Mouse (Mus musculus): ENCODE results near the gene Agbl3. TPM values are rescaled to one million over a fixed set of nuclear protein-coding genes. Genes with fewer than 3 reads are reported as not detected.
A peak's percentile ranks its signal among the peaks of the same experiment; 100 is the strongest.

Gene Agbl3
- total RNA-seq, 2 experiments from 2014 or later: 16.2 to 16.9 TPM

- no peak for TF ChIP-seq CTCF (conservative IDR thresholded peaks at IDR 0.05)
- Histone ChIP-seq H3K27ac (no peak overlapping the region), H3K4me3 (no peak overlapping the region)
- no peak for DNase-seq (ENCODE audit: low spot score in 2 of 2)
These were observed 104.5 kb downstream of the Agbl3 start for GRCm38 (mm10) chr6:34884724-34885123.

- no peak for TF ChIP-seq CTCF (conservative IDR thresholded peaks at IDR 0.05)
- no peak for DNase-seq (ENCODE audit: low spot score in 2 of 2)
- H3K27ac ChIP-seq: peak overlapping the region; percentile 69
- no peak overlapping the region for H3K4me3 ChIP-seq
These were observed 107.1 kb downstream of the Agbl3 start for GRCm38 (mm10) chr6:34887131-34887850.

- peak overlapping the region; percentile 10; the same call in 1 of the 2 replicates for H3K27ac ChIP-seq
- TF ChIP-seq CTCF (conservative IDR thresholded peaks at IDR 0.05): no peak
- DNase-seq (ENCODE audit: low spot score in 2 of 2): no peak
- no peak overlapping the region for H3K4me3 ChIP-seq
These were observed 109.0 kb downstream of the Agbl3 start for GRCm38 (mm10) chr6:34889185-34889584.

- Histone ChIP-seq H3K27ac (peak overlapping the region; percentile 69), H3K4me3 (no peak overlapping the region)
- no peak for DNase-seq (ENCODE audit: low spot score in 2 of 2)
- TF ChIP-seq CTCF (conservative IDR thresholded peaks at IDR 0.05): no peak
These were observed 115.3 kb downstream of the Agbl3 start for GRCm38 (mm10) chr6:34895569-34895968.

- no peak for TF ChIP-seq CTCF (conservative IDR thresholded peaks at IDR 0.05)
- Histone ChIP-seq H3K4me3 (no peak overlapping the region), H3K27ac (peak overlapping the region; percentile 69)
- no peak for DNase-seq (ENCODE audit: low spot score in 2 of 2)
These were observed 116.0 kb downstream of the Agbl3 start for GRCm38 (mm10) chr6:34896168-34896780.

GRCm38 (mm10) chr6:34899127-34899526 lies 118.9 kb downstream of the Agbl3 start:
- Histone ChIP-seq H3K27ac (no peak overlapping the region), H3K4me3 (no peak overlapping the region)
- TF ChIP-seq CTCF (conservative IDR thresholded peaks at IDR 0.05): no peak
- DNase-seq (ENCODE audit: low spot score in 2 of 2): no peak

GRCm38 (mm10) chr6:34900990-34901389 lies 120.8 kb downstream of the Agbl3 start:
- TF ChIP-seq CTCF (conservative IDR thresholded peaks at IDR 0.05): no peak
- Histone ChIP-seq H3K4me3 (no peak overlapping the region), H3K27ac (no peak overlapping the region)
- no peak for DNase-seq (ENCODE audit: low spot score in 2 of 2)

- Histone ChIP-seq H3K27ac (0 out of 2 replicates have a peak overlapping the region, but pooled peaks have one; percentile 10), H3K4me3 (no peak overlapping the region)
- TF ChIP-seq CTCF (conservative IDR thresholded peaks at IDR 0.05): no peak
- no peak for DNase-seq (ENCODE audit: low spot score in 2 of 2)
These were observed 121.7 kb downstream of the Agbl3 start for GRCm38 (mm10) chr6:34901911-34902444.

- DNase-seq (ENCODE audit: low spot score in 2 of 2): no peak
- Histone ChIP-seq H3K4me3 (no peak overlapping the region), H3K27ac (0 out of 2 replicates have a peak overlapping the region, but pooled peaks have one; percentile 18)
- TF ChIP-seq CTCF (conservative IDR thresholded peaks at IDR 0.05): no peak
These were observed 122.3 kb downstream of the Agbl3 start for GRCm38 (mm10) chr6:34902578-34902977.

- DNase-seq (ENCODE audit: low spot score in 2 of 2): no peak
- TF ChIP-seq CTCF (conservative IDR thresholded peaks at IDR 0.05): no peak
- H3K4me3 ChIP-seq: no peak overlapping the region
- H3K27ac ChIP-seq: no peak overlapping the region
These were observed 123.2 kb downstream of the Agbl3 start for GRCm38 (mm10) chr6:34903441-34903840.

- DNase-seq (ENCODE audit: low spot score in 2 of 2): no peak
- no peak overlapping the region for H3K27ac ChIP-seq
- no peak for TF ChIP-seq CTCF (conservative IDR thresholded peaks at IDR 0.05)
- H3K4me3 ChIP-seq: no peak overlapping the region
These were observed 123.6 kb downstream of the Agbl3 start for GRCm38 (mm10) chr6:34903851-34904250.

- Histone ChIP-seq H3K27ac (no peak overlapping the region), H3K4me3 (no peak overlapping the region)
- no peak for DNase-seq (ENCODE audit: low spot score in 2 of 2)
- TF ChIP-seq CTCF (conservative IDR thresholded peaks at IDR 0.05): no peak
These were observed 124.1 kb downstream of the Agbl3 start for GRCm38 (mm10) chr6:34904361-34904760.

- TF ChIP-seq CTCF (conservative IDR thresholded peaks at IDR 0.05): peak; percentile 50
- Histone ChIP-seq H3K4me3 (no peak overlapping the region), H3K27ac (peak overlapping the region; percentile 81)
- no peak for DNase-seq (ENCODE audit: low spot score in 2 of 2)
These were observed 125.9 kb downstream of the Agbl3 start for GRCm38 (mm10) chr6:34906125-34906524.
